Mouse (Mus musculus): ENCODE measurements at regions not wholly inside any gene's neighbourhood (a gene's known extent, or its start where the extent isn't known, plus 50 kb on each side); places are given as distances from the start of the nearest gene placed in this dataset.
A peak's percentile ranks its signal among the peaks of the same experiment; 100 is the strongest.

- no peak for DNase-seq
- intact Hi-C loops (cut with DNase I) = no loop called here
Measured at GRCm38 (mm10) chr7:135877091-135877874, 161.1 kb upstream of the Mki67 start.

- intact Hi-C loops (cut with DNase I) = no loop called here
- DNase-seq = no peak
Measured at GRCm38 (mm10) chr7:135878750-135879149, 162.6 kb upstream of the Mki67 start.

GRCm38 (mm10) chr7:135880446-135880845 lies 164.3 kb upstream of the Mki67 start:
- intact Hi-C loops (cut with DNase I) = no loop called here
- no peak for DNase-seq

- intact Hi-C loops (cut with DNase I) = no loop called here
- no peak for DNase-seq
Measured at GRCm38 (mm10) chr7:135882306-135882705, 166.1 kb upstream of the Mki67 start.

- intact Hi-C loops (cut with DNase I) = loop anchor here (5.0 kb wide), 1 partner anchor 159 kb away; no protein-coding TSS in a partner anchor
Measured at GRCm38 (mm10) chr7:135888598-135888997, 172.4 kb upstream of the Mki67 start.

GRCm38 (mm10) chr7:135889016-135889726 lies 173.0 kb upstream of the Mki67 start:
- intact Hi-C loops (cut with DNase I) = loop anchor here (5.0 kb wide), 1 partner anchor 158 kb away; no protein-coding TSS in a partner anchor
- peak; percentile 40 to 67 for DNase-seq

More at GRCm38 (mm10) chr7:135888598-135888997, 172.4 kb upstream of the Mki67 start:
- peak in 1 of 2 experiments; percentile 19 for DNase-seq

- DNase-seq = peak in 1 of 2 experiments; percentile 28
- intact Hi-C loops (cut with DNase I) = no loop called here
Measured at GRCm38 (mm10) chr7:135898876-135899275, 182.7 kb upstream of the Mki67 start.

- intact Hi-C loops (cut with DNase I) = no loop called here
- no peak for DNase-seq
Measured at GRCm38 (mm10) chr7:135899765-135900164, 183.6 kb upstream of the Mki67 start.

GRCm38 (mm10) chr7:135900861-135901321 lies 184.7 kb upstream of the Mki67 start:
- intact Hi-C loops (cut with DNase I) = no loop called here
- peak; percentile 70 to 76 for DNase-seq

- peak; percentile 27 to 29 for DNase-seq
Measured at GRCm38 (mm10) chr7:135902106-135903055, 186.2 kb upstream of the Mki67 start.

GRCm38 (mm10) chr7:135911376-135911775 lies 195.2 kb upstream of the Mki67 start:
- DNase-seq = no peak
- intact Hi-C loops (cut with DNase I) = no loop called here

More at GRCm38 (mm10) chr7:135902106-135903055, 186.2 kb upstream of the Mki67 start:
- intact Hi-C loops (cut with DNase I) = no loop called here

GRCm38 (mm10) chr7:135913923-135914634 lies 197.9 kb upstream of the Mki67 start:
- intact Hi-C loops (cut with DNase I) = no loop called here

GRCm38 (mm10) chr7:135923876-135924275 lies 207.7 kb upstream of the Mki67 start:
- intact Hi-C loops (cut with DNase I) = no loop called here
- DNase-seq = no peak

More at GRCm38 (mm10) chr7:135913923-135914634, 197.9 kb upstream of the Mki67 start:
- no peak for DNase-seq

- intact Hi-C loops (cut with DNase I) = no loop called here
- DNase-seq = no peak
Measured at GRCm38 (mm10) chr7:135924641-135925040, 208.5 kb upstream of the Mki67 start.

- intact Hi-C loops (cut with DNase I) = no loop called here
- DNase-seq = no peak
Measured at GRCm38 (mm10) chr7:135930091-135930490, 213.9 kb upstream of the Mki67 start.

GRCm38 (mm10) chr7:135932595-135933175 lies 216.5 kb upstream of the Mki67 start:
- intact Hi-C loops (cut with DNase I) = no loop called here
- DNase-seq = peak in 1 of 2 experiments; percentile 10

GRCm38 (mm10) chr7:135935180-135935579 lies 219.0 kb upstream of the Mki67 start:
- no peak for DNase-seq

GRCm38 (mm10) chr7:135937465-135937864 lies 221.3 kb upstream of the Mki67 start:
- no peak for DNase-seq
- intact Hi-C loops (cut with DNase I) = no loop called here

More at GRCm38 (mm10) chr7:135935180-135935579, 219.0 kb upstream of the Mki67 start:
- intact Hi-C loops (cut with DNase I) = no loop called here

- no peak for DNase-seq
- intact Hi-C loops (cut with DNase I) = no loop called here
Measured at GRCm38 (mm10) chr7:135939341-135939740, 223.2 kb upstream of the Mki67 start.
